Mouse (Mus musculus) urinary bladder, adult 18-20 months (tissue): Measurements from ENCODE around the gene Olfr945.

Experiments used
- DNase-seq, 2 experiments: peaks; one replicate each; pipeline ENCODE4 v3.0.0; 2022; ENCODE audit warnings: low spot score in 2 of 2, mixed read lengths in 2 of 2

Olfr945 gene

DNA sequence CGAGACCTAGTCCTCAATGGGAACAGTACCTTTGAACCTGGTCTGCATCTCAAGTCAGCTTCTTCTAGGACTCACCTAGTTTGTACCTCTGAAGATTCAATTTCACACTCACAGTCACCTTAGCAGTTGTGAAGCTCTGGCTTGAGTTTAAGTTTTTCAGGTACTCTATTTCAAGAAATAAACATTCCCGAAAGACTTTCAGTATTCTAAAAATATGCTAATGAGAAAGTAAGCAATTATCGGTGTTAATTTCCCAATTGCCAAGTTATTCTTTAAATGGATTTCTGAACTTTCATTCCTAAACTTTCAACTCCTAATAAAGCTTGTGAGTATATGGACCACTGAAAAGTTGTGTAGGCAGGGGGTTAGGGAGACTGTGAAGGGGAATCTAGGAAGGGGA, at the start of gene Olfr945:
TSS of gene Olfr945 (minus strand) at position 101 of the 400 bp plus-strand sequence.
- DNase-seq, result no peak

DNA sequence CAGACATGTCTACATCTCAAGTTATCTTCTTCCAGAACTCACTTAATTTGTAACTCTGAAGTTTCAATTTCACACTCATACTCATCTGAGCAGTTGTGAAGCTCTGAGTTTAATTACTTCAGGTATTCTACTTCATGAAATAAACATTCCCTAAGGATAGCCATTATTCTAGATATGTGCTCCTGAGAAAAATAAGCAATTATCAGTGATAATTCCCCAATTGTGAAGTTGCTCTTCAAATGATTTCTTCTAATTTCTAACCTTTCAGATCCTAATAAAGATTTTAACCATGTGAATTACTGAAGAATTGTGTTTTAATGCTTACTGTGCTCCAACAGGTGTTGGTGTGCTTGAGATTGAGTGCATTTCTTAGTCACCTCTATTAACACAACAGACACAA, 49.3 kb upstream of the Olfr945 start, which contains the start of gene Olfr948:
TSS of gene Olfr948 (minus strand) at position 101 of the 400 bp plus-strand sequence.
- no peak for DNase-seq

DNA sequence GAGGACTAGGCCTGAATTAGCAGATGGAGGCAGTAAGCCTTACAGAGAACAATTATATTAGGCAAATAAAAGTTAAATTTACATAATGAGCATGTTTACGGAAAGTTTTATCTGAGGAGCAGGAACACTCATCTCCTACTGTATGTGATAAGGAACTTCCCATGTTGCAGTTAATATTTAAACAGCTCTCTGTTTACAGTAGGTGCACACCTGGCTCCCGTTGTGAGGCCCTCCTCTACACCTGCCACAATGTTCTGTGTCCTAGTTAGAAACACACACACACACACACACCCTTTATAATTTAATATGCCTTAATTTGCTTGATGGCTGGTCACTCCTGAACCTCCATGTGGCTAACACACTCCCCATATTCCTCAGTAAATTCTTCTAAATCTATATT, 10.5 kb upstream of the Olfr945 start:
- DNase-seq, result no peak

DNA sequence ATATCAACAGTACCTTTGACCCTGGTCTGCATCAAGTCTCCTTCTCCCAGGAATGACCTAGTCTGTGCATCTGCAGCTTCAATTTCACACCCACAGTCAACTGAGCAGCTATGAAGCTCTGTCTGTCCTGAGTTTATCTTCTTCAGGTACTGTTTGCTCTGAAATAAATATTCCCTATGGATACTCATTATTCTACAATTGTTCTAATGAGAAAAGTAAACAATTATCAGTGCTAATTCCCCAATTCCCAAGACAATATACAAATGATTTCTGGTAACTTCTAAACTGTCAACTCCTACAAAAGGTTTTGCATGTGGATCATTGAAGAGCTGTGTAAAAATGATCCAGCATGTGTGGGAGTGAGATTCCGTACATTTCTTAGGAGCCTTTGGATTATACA, 26.7 kb downstream of the Olfr945 start, which contains the start of gene Olfr1537:
TSS of gene Olfr1537 (minus strand) at position 101 of the 400 bp plus-strand sequence.
- no peak for DNase-seq
